Mouse (Mus musculus) CD8-positive naive resting alpha-beta T cell, adult 2 months (primary cell): ENCODE results near the gene Srgap1.

Experiments
- DNase-seq, 2 experiments: peaks; one replicate each; pipeline ENCODE4 v3.0.0; 2022; ENCODE audit warnings: low read depth in 2 of 2, low spot score in 2 of 2

Gene Srgap1

DNA sequence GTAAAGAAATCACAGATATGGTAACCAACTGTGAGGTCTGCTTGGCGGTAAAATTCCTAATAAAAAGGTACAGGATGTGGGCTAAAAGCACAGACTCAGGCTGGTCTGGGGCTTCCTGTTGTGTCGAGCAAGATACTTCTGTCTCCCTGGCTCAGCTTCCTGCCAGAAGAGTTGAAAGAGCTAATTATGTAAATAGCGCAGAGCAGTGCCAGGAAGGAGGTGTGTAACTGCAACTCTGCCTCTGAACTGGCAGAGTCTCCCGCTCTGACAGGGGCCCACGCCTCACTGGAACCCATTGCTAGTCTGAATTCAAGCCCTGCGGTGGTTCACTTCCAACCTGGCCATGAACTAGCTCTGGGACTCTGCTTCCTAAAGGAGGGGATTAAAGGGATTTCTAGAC lies 160.3 kb downstream of the Srgap1 start:
- peak; percentile 27 to 46 for DNase-seq

DNA sequence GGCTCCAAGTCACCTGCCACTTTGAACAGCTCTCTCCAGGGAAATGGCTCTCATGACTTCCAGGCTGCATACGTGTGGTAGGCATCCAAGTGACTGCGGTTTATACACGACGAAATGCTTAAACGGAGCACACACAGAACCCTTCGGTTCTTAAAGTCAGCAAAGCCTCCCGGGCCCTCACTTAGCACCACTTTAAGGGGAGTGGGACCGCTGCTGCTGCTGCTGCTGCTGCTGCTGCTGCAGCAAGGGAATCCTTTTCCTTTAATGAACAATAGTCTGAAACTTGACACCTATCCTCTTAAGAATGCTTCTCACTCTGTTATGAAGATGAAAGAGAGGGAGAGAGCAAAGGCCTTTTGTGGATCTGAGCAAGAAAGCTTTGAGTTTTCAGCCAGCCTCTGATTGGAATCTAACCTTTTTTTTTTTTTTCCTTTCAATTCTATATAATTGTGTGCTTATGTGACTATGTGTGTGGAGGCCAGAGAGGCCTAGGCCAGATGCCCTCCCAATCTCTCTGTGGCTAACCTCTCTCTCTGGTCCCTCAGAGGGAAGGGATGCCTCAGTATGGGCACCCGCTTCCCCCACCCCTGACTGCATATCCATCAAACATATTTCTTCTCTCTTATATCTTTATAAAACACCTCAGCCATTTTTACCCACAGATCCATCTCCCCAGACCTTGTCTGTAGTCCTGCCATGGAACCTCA lies 161.4 kb downstream of the Srgap1 start:
- DNase-seq = no peak

DNA sequence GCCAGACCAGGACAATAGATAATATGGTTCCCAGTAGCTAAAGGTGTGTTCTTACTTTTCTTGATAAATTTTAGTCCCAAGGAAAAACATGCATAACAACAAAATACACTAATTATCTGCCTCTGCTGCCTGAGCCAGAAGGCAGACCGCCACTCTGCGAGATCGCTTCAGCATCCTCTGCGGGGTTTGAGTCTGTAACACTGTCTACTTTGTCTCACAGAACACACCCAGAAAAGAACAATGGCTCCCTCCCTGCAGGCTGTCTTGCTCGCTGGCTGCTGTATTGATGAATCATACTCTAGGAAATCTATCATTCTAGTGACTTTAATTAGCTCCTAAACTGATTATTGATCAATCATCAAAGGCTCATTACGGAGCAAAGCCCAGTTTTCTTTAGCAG lies 164.7 kb downstream of the Srgap1 start:
- DNase-seq = no peak

DNA sequence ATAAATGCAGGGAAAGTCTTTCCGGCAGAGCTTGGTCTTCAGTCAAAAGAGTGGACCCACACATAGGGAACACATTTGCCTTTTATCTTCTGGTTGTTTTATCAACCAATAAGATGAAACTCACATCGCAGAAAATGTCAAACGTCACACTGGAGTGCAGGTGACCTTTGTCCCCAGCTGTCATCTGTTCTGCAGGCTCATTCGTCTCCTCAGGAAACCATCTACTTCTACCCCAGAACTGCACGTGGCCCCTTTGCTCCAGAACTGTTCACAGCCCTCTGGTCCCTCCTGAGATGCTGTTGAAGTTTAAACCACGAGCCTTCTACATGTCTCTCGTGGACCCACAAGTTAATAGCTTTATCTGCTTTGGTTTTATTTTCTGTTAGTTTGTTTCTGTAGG lies 168.3 kb downstream of the Srgap1 start:
- DNase-seq = no peak

DNA sequence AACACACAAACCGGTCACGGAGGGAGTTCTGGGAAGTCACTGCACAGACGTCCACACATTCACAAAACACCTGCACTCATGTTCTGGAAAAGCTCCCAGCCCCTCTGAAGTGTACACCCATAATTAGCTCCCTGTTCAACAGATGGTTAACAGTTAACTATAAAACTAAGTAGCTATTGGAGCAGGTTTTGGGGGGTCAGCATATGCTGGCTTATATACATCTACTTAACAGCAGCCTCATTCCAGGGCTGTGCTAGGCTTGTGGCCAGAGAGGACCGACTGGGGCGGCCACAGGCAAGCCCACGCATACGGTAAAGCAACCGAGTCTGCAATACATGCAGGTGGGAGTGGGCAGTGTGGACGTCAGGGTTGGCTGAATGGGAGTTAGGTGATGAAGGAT lies 169.2 kb downstream of the Srgap1 start:
- no peak for DNase-seq

DNA sequence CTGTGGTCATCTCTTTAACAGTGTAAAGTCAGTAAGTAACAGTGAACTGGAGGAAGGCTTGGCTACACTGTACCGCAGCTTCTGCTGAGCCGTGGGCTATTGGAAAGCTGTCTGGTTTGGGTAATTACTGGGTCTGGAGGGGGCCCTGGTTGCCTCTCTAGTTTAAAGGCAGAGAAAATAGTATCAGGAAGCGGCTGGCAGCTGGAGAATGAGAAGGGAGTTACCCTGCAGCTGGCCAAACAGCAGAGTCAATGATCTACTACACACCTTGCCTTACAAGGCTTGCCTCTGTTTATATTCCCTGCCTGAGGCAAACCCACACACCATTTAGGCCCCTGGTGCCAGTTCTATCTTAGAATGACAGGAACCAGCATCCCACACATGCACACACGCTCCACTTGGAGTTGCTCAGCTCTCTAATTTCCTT lies 174.0 kb downstream of the Srgap1 start:
- DNase-seq = no peak

DNA sequence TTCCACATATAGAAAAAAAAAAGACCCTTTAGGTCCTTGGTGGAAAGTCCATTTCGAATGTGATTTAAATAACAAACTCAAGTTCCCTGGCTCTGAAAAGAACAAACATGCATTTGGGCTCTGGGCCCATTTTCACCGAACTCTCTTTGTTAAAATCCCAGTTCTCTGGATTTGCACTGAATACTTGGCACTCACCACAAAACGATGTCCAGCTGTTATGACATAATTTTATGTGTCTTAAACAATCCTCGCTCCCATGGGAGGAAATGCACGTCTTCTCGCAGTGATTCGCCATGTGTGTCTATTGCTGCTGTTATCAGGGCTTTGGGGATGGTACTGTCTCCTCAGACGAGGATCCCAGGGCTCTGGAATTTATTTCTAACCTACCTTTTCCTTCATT lies 177.2 kb downstream of the Srgap1 start:
- DNase-seq = no peak

DNA sequence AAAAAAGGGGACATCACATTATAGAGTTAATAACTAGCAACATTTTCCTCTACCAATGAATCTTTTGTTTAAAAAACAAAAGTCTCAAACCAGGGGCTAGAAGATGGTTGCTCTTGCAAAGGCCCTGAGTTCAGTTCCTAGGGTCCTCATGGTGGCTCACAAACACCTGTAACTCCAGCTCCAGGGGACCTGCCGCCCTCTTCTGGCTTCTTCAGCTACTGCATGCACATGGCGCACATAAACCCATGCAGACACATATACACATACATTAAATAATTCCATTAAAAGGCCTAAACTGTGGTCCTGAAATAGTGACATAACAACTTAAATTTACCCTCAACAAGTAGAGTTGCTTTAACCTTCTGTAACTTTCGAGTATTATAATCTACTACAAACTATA lies 178.9 kb downstream of the Srgap1 start:
- no peak for DNase-seq

DNA sequence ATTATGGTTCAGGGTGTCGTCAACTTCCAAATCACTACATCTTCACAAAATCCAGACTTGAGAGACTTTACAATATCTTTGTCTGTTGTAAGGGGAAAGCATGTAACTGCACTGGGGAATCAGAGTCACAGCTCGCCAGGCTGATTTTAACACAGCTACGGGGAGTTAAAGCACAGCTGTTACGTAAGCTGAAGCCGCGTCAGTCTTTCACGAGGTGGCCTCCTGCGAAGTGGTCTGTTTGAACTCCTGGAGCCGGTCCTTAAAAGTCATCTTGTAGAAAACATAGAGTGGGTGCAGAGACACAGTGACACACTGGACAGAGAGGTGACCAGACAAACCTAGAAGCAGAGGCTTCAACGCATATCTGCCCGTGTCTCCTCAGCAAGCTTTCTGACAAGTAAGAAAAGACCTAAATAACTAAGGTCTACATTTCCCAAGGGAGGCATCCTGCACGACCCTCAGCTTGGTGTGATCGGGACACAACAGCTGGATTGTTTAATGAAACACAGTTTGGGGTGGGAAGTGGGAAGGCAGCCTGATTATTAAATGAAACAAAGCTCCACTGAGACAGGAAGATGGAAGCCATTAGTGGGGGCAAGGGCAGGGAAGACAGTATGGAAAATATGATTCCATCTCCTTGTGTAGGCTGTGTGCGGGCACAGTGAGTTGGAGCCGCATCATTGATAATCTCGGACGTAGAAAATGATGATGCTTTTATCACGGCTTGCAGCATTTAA lies 181.4 kb downstream of the Srgap1 start:
- no peak for DNase-seq

DNA sequence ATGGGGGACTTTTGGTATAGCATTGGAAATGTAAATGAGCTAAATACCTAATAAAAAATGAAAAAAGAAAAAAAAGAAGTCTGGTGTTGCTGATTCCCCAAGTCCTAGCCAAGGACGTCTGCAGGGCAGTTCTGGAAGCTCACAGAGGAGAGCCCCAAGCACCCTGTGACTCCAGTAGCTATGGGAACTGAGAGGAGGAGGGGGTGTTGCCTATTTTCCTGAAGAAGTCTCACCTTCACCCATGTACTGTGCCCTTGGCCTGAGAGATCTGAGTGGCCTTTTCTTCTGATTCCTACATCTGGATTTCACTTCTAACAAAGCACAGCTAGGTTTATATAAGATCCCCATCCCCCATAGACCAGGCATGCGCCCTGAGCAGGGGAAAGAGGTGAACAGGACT lies 186.2 kb downstream of the Srgap1 start:
- DNase-seq = no peak

DNA sequence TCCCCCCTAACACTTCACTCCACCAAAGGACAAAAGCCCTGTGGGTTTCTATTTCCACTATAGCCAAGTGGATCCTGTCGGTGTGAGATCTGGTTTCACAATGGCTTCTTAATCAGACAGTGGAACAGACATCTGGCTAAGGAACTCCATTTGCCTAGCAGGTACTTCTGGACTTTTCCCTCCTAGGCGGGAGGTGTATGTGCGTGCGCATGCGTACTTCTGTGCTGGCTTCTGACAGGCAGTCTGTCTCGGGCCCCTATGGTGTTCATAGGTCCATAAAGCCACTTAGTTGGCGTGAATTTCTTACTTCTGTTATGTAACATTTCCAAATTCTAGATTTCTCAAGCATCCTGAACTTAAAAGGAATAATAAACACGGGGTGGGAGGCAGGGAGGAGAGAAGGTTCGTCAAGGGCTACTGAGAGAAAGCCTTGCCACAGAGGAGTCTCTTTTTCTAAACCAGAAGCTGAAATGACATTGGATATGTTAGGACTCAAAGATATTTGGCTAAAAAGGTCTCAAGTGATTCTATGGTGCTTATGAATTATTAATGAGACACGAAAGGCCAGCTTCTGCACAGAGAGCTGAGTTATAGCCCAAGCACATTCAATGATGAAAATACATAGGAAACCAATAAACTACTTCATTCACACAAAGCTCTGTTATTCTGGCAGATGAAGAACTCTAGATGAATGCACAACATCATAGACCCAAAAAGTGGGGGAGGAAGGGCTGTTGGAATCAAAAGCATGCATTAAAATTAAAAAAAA lies 187.1 kb downstream of the Srgap1 start:
- no peak for DNase-seq

DNA sequence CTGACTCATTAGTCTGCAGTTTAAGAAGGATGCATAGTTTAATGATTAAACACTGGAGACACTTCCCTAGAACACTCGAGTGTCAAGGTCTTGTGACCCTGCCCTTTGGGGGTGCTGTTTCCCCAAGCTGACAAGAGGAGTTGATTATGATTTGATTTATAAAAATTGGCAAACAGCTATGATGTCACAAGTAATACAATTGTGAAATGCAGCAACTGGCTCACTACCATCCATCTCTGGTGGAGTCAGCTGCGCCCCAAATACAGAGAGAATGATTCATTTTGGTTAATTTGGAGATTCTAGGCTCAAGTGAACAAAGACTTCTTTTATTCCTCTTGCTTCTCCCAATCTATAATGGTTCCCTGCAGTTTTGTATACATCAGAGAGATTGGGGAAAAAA lies 188.2 kb downstream of the Srgap1 start:
- DNase-seq = no peak

DNA sequence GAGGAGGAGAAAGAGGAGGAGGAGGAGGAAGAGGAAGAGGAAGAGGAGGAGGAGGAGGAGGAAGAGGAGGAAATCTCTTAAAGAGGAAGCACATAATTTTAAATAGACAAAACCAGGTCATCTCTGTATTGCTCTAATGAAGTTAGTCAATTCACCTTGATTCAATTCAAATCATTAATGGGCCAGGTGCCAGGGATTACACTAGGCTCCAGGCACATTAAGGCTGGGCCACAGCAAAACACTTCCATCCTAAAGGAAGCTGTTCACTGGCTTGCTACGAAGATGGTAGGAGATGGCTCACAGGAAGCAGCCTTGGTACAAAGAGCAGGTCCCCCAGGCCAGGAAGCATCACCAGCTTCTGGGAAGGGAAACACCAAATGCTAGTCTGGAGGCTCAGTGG lies 189.0 kb downstream of the Srgap1 start:
- DNase-seq = no peak

DNA sequence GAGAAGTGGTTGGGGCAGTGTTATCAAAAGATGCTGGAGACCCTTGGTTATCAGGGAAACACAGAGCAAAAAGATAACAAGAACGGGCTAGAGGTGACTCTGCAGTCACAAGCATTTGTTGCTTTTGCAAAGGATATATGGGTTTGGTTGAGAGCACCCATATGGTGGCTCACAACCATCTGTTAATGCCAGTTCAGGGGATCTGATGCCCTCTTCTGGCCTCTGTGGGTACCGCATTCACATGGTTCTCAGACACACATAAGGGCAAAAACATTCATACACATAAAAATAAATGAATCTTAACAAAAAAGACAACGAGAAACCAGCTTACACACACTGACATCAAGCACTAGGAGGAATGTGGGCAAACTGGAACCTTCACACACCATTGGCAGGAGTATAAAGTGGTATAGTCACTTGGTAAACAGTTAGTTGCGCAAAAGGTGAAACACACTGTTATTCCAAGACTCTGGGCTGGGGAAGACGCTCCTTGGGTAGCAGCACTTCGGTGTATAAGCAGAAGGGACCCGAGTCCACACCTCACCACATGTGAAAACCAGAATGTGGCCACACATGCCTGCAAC lies 191.2 kb downstream of the Srgap1 start:
- no peak for DNase-seq

DNA sequence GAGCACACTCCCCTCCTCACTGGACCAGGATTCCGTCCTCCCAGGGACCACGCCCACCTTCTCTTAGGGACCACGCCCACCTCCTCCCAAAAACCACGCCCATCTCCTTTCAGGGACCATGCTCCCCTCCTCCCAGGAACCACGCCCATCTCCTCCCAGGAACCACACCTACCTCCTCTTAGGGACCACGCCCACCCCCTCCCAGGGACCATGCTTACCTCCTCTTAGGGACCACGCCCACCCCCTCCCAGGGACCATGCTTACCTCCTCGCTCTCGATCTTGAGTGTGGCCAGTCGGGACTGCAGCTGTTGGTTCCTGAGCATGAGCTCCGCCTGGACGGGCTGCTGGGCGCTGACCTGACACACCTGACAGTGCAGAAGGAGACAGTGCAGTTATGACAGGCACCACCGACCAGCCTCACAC lies 193.7 kb downstream of the Srgap1 start:
- DNase-seq = no peak

DNA sequence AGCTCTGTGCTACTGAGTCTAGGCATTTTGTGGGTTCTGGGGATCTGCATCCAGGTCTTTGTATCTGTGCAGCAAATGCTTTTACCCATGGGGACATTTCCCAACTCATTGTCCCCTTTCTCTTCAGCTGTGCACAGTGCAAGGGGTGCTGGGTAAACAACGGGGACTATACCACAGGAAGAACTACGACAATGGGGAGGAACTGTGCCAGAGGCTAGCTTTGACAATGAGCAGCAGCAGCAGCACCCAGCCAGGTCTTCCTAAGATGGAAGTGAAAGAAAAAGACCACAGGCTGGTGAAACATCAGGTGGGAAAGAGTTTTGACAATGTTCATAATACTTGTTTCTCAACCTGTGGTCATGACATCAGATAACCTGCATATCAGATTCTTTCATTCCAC lies 197.6 kb downstream of the Srgap1 start:
- no peak for DNase-seq

DNA sequence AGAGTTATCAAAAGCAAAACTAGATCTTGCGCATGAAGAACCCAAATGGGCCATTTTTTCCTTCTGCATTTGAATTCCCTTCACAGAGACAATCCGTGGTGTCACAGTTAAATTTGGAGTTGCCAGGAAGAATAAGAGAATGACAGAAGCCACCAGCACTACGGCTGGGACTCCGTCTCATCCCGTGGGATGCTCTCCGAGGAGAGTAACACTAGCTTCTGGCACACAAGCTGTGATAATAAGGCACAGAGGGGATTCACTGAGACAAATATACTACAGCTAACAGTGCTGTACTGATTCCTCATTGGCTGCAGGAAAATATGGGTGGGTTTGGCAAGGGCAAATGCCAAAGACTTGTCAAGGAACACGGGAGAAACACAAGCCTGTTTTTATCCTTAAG lies 201.4 kb downstream of the Srgap1 start:
- no peak for DNase-seq

DNA sequence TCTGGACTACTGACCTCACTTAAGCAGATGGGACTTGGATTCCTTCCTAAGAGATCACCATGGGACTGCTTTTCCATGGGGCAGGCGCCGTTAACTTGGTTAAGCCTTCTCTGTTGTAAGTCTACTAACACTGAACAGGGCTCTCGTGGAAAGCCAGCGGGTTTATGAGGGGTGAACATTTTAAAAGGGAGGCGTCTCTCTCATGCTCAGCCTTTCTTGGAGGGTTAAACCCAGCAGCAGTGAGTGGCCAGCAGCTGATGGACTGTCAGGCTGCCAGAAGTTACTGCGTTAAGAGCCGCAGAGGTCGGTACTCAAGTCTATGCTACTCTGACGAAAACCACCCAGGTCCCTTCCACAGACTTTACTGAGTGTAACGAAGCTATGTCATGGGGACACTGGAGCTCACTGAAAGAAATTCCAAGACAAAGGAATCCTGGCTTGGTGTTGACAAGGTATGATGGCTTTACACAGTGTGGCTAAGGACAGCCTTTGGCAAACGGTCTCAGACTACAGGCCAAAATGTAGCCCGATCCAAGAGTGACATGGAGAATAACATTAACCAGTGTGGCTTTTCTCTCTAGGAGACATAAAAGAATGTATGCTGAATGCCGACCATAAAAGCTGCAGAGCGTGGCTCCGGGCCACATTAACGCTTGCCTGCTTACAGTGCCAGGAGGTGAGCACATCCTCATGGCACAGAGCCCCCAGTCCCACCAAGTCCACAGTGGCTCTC lies 209.8 kb downstream of the Srgap1 start:
- no peak for DNase-seq

DNA sequence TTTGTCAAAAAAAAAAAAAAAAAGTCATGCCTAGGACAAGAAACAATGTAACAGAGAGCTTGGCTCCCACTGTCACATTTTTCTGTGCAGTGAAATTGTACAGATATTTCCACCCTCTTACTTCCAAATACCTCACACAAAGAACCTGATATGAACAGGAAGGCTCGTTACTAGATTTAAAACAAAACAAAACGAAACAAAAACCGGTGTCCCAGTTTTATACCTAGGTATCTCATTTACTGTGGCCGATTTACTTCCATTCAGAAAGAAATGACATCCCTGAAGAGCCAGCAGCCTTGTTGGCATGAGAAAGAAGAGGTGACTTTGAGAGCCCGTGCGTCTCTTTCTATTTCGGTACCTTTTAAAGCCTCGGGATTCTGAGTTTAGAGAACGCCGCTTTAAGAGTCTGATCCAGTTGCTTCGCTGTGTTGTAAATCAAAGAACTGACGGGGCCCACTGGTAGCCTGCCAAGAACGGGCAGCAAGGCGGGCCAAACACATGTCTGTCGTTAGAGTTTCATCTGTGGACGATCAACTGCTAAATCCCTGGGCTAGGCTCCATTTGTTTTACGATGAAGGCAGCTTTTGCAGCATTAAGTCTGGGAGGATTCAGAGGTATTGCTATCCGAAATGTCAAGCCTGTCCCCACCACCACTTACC lies 210.5 kb downstream of the Srgap1 start:
- no peak for DNase-seq

DNA sequence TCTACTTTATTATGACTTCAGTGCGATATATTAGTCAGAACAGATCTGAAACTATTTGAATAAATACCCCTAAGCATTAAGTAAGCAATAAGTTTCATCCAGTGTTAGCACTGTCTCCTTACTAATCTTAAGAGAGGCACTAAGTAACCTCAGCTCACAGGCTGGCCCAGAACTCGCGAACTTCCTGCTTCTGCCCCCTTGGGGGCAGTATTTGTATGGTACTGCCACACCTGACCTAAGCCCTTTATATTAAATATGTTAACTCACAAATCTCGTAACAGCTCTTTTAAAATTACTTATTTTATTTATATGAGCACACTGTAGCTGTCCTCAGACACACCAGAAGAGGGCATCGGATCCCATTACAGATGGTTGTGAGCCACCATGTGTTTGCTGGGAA lies 213.7 kb downstream of the Srgap1 start:
- DNase-seq = no peak
